Mouse (Mus musculus): ENCODE data around the gene Ccdc63.
"Not testable (repeated sequence)": the region's sequence is repeated elsewhere in the genome, so short reads cannot be mapped to it uniquely, and the experiment has no call there.

Ccdc63 gene

GRCm38 (mm10) chr5:122140723-122141122, at the start of gene Ccdc63:
Gene Ccdc63, minus strand, starts transcription at chr5:122140823.
- DNase-seq (ENCODE audit: low read depth) = no peak

- no peak for DNase-seq (ENCODE audit: low read depth)
These were observed 48.5 kb upstream of the Ccdc63 start for GRCm38 (mm10) chr5:122189115-122189514.

- not testable (repeated sequence) for DNase-seq (ENCODE audit: low read depth)
These were observed 44.2 kb upstream of the Ccdc63 start for GRCm38 (mm10) chr5:122184858-122185257.

GRCm38 (mm10) chr5:122184283-122184806, 43.7 kb upstream of the Ccdc63 start:
- DNase-seq (ENCODE audit: low read depth) = no peak

- peak; percentile 29 for DNase-seq (ENCODE audit: low read depth)
These were observed 39.0 kb upstream of the Ccdc63 start for GRCm38 (mm10) chr5:122179665-122180064.

GRCm38 (mm10) chr5:122176398-122176797, 35.8 kb upstream of the Ccdc63 start:
- peak; percentile 80 for DNase-seq (ENCODE audit: low read depth)

- DNase-seq (ENCODE audit: low read depth) = peak; percentile 29
These were observed 35.3 kb upstream of the Ccdc63 start for GRCm38 (mm10) chr5:122175961-122176360.

- no peak for DNase-seq (ENCODE audit: low read depth)
These were observed 34.8 kb upstream of the Ccdc63 start for GRCm38 (mm10) chr5:122175402-122175801.

GRCm38 (mm10) chr5:122171058-122171457, 30.4 kb upstream of the Ccdc63 start:
- DNase-seq (ENCODE audit: low read depth) = no peak

GRCm38 (mm10) chr5:122168344-122169069, 27.9 kb upstream of the Ccdc63 start:
- no peak for DNase-seq (ENCODE audit: low read depth)

GRCm38 (mm10) chr5:122166636-122167161, 26.1 kb upstream of the Ccdc63 start:
- DNase-seq (ENCODE audit: low read depth) = peak; percentile 37

- no peak for DNase-seq (ENCODE audit: low read depth)
These were observed 24.8 kb upstream of the Ccdc63 start for GRCm38 (mm10) chr5:122165233-122165915.

- no peak for DNase-seq (ENCODE audit: low read depth)
These were observed 23.4 kb upstream of the Ccdc63 start for GRCm38 (mm10) chr5:122164011-122164410.

- peak; percentile 77 for DNase-seq (ENCODE audit: low read depth)
These were observed 22.6 kb upstream of the Ccdc63 start for GRCm38 (mm10) chr5:122163194-122163593.

GRCm38 (mm10) chr5:122158557-122159515, 18.2 kb upstream of the Ccdc63 start:
- peak; percentile 68 for DNase-seq (ENCODE audit: low read depth)

GRCm38 (mm10) chr5:122157827-122158381, 17.3 kb upstream of the Ccdc63 start, which contains the start of gene Ppp1cc:
Gene Ppp1cc, plus strand, starts transcription at chr5:122158278.
- DNase-seq (ENCODE audit: low read depth) = peak; percentile 96

- DNase-seq (ENCODE audit: low read depth) = no peak
These were observed 15.9 kb upstream of the Ccdc63 start for GRCm38 (mm10) chr5:122156486-122156885.

- no peak for DNase-seq (ENCODE audit: low read depth)
These were observed 15.0 kb upstream of the Ccdc63 start for GRCm38 (mm10) chr5:122155613-122156012.

GRCm38 (mm10) chr5:122154782-122155181, 14.2 kb upstream of the Ccdc63 start:
- no peak for DNase-seq (ENCODE audit: low read depth)

GRCm38 (mm10) chr5:122154006-122154405, 13.4 kb upstream of the Ccdc63 start:
- DNase-seq (ENCODE audit: low read depth) = no peak

- not testable (repeated sequence) for DNase-seq (ENCODE audit: low read depth)
These were observed 11.9 kb upstream of the Ccdc63 start for GRCm38 (mm10) chr5:122152508-122152907.

All from induced T-regulatory cell, adult 2 months (primary cell).